Mouse (Mus musculus): ENCODE measurements around the gene Pkdrej. TPM values are rescaled to one million over a fixed set of nuclear protein-coding genes. Genes with fewer than 3 reads are reported as not detected.

Gene Pkdrej
- polyA plus RNA-seq, 1 experiment from 2014 or later, result 0.20 TPM

DNA sequence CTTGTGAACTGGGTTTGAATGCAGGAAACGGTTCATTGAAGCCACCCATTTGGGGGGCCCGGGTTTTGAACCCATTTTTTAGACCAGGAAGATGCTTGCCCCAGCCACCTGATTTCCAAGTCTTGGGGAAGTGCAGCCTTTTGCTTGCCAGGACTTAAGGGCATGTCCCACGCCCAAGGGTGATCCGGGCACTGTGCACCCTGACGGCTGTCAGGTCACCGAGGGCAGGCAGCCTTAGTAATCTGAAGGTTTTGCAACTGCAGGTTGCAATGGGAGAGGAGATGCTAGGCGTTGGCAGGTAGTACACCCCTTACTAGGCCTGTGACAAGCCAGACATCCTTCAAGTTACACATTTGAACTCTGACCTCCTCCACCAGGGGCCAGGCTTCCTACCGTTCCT, 11.1 kb upstream of the Pkdrej start:
- H3K4me1 ChIP-seq (replicated peaks), result peaks cover 7% of the 10 kb centered on the region; the same call in 1 of the 2 replicates
- ATAC-seq, result 0 out of 2 replicates have a peak, but pooled peaks have one; percentile 24
- H3K4me2 ChIP-seq (replicated peaks), result peak overlapping the region; percentile 86
- H3K9ac ChIP-seq, result peak overlapping the region; percentile 59
- H3K4me3 ChIP-seq (replicated peaks), result peak overlapping the region; percentile 55
- no peaks in the 10 kb centered on the region for H3K9me3 ChIP-seq
- H3K27me3 ChIP-seq (replicated peaks), result no peaks in the 10 kb centered on the region
- H3K36me3 ChIP-seq, result no peaks in the 10 kb centered on the region
- WGBS, result 48% methylated on average over 8 of the region's 8 CpGs
- H3K27ac ChIP-seq, result no peak overlapping the region; the same call in 1 of the 2 replicates

GRCm38 (mm10) chr15:85831954-85832590, 10.5 kb upstream of the Pkdrej start, which contains the start of gene Ttc38:
Ttc38 (plus strand) TSS chr15:85832306.
- H3K4me2 ChIP-seq (replicated peaks), result peak within 1 kb of the TSS; percentile 86
- no peak within 1 kb of the TSS; the same call in 1 of the 2 replicates for H3K27ac ChIP-seq
- H3K27me3 ChIP-seq (replicated peaks), result no peaks in the 10 kb centered on the region
- H3K4me1 ChIP-seq (replicated peaks), result peaks cover 7% of the 10 kb centered on the region; the same call in 1 of the 2 replicates
- H3K9me3 ChIP-seq, result no peaks in the 10 kb centered on the region
- peak; percentile 95 for ATAC-seq
- no peaks in the 10 kb centered on the region for H3K36me3 ChIP-seq
- H3K4me3 ChIP-seq (replicated peaks), result peak within 1 kb of the TSS; percentile 55
- under 1% methylated on average over 27 of the region's 27 CpGs for WGBS
- H3K9ac ChIP-seq, result peak within 1 kb of the TSS; percentile 59

DNA sequence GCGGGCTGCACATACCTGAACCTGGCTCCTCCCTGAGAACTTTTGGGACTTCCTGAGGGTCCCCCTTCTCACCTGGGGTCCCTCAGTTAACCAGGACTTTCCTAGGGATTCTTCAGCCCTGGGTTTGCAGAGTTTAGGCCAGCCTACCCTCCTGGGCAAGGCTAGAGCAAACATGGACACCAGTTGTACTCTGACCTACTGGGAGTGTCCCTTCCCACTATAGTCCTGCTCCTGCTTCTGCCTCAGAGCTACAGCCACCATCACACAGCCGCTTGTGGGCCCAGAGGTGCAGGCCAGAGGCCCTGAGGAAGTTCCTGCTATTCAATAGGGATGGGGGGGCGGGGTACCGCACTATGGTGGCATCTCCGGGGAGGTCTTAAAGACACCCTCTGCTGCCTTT, 7.9 kb upstream of the Pkdrej start:
- Histone ChIP-seq H3K27me3 (replicated peaks) (no peaks in the 10 kb centered on the region), H3K4me2 (replicated peaks) (no peak overlapping the region), H3K4me1 (replicated peaks) (peaks cover 7% of the 10 kb centered on the region; the same call in 1 of the 2 replicates), H3K4me3 (replicated peaks) (no peak overlapping the region), H3K9ac (no peak overlapping the region), H3K36me3 (no peaks in the 10 kb centered on the region), H3K9me3 (no peaks in the 10 kb centered on the region), H3K27ac (no peak overlapping the region)
- WGBS, result 70% methylated on average over 5 of the region's 5 CpGs
- peak; percentile 43; the same call in 1 of the 2 replicates for ATAC-seq

- Histone ChIP-seq H3K4me2 (replicated peaks) (no peak overlapping the region), H3K4me1 (replicated peaks) (peaks cover 6% of the 10 kb centered on the region; the same call in 1 of the 2 replicates), H3K9ac (no peak overlapping the region), H3K36me3 (no peaks in the 10 kb centered on the region), H3K9me3 (no peaks in the 10 kb centered on the region), H3K27me3 (replicated peaks) (no peaks in the 10 kb centered on the region), H3K27ac (no peak overlapping the region), H3K4me3 (replicated peaks) (no peak overlapping the region)
- WGBS, result 86% methylated on average over 4 of the region's 4 CpGs
- ATAC-seq, result no peak
Measured at GRCm38 (mm10) chr15:85828071-85828470, 6.5 kb upstream of the Pkdrej start.

GRCm38 (mm10) chr15:85826676-85827075, 5.1 kb upstream of the Pkdrej start:
- 0 out of 2 replicates have a peak, but pooled peaks cover 4% of the 10 kb centered on the region for H3K4me1 ChIP-seq (replicated peaks)
- no peaks in the 10 kb centered on the region for H3K36me3 ChIP-seq
- no peaks in the 10 kb centered on the region for H3K9me3 ChIP-seq
- H3K27ac ChIP-seq, result no peak overlapping the region
- no peak overlapping the region for H3K4me2 ChIP-seq (replicated peaks)
- 48% methylated on average over 5 of the region's 5 CpGs for WGBS
- no peak overlapping the region for H3K9ac ChIP-seq
- ATAC-seq, result no peak
- H3K4me3 ChIP-seq (replicated peaks), result no peak overlapping the region
- no peaks in the 10 kb centered on the region for H3K27me3 ChIP-seq (replicated peaks)

DNA sequence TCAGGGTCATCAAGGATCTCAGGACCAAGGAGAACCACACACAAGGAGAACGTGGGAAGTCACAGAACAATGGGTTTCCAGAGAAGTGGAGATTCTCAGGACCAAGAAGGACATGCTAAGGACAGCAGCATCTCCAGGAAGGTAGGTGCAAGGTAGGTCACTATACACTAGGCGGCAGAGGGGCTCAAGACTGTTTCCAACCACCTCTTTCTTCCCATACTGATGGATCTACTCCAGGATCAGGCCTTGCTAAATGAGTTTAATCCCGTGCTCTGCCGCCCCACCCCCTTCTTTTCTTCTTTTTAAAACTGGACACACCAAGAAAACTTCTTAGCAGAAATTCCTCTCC, 451 bp upstream of the Pkdrej start:
- peaks cover 10% of the 10 kb centered on the region; the same call in 1 of the 2 replicates for H3K4me1 ChIP-seq (replicated peaks)
- no peak overlapping the region for H3K27ac ChIP-seq
- H3K4me3 ChIP-seq (replicated peaks), result peak overlapping the region; percentile 53
- peak overlapping the region; percentile 70 for H3K9ac ChIP-seq
- H3K9me3 ChIP-seq, result no peaks in the 10 kb centered on the region
- H3K27me3 ChIP-seq (replicated peaks), result peaks cover 9% of the 10 kb centered on the region; the same call in 1 of the 2 replicates
- WGBS, result 25% methylated on average over 4 of the region's 4 CpGs
- ATAC-seq, result peak; percentile 88
- peak overlapping the region; percentile 99 for H3K4me2 ChIP-seq (replicated peaks)
- no peaks in the 10 kb centered on the region for H3K36me3 ChIP-seq

GRCm38 (mm10) chr15:85813428-85813827, 8.1 kb downstream of the Pkdrej start:
- H3K27ac ChIP-seq, result no peak overlapping the region
- H3K4me1 ChIP-seq (replicated peaks), result peaks cover 12% of the 10 kb centered on the region
- H3K9me3 ChIP-seq, result no peaks in the 10 kb centered on the region
- no peaks in the 10 kb centered on the region for H3K27me3 ChIP-seq (replicated peaks)
- WGBS, result 59% methylated on average over 10 of the region's 10 CpGs
- no peak overlapping the region for H3K4me2 ChIP-seq (replicated peaks)
- no peaks in the 10 kb centered on the region for H3K36me3 ChIP-seq
- no peak overlapping the region for H3K9ac ChIP-seq
- no peak for ATAC-seq
- H3K4me3 ChIP-seq (replicated peaks), result no peak overlapping the region

DNA sequence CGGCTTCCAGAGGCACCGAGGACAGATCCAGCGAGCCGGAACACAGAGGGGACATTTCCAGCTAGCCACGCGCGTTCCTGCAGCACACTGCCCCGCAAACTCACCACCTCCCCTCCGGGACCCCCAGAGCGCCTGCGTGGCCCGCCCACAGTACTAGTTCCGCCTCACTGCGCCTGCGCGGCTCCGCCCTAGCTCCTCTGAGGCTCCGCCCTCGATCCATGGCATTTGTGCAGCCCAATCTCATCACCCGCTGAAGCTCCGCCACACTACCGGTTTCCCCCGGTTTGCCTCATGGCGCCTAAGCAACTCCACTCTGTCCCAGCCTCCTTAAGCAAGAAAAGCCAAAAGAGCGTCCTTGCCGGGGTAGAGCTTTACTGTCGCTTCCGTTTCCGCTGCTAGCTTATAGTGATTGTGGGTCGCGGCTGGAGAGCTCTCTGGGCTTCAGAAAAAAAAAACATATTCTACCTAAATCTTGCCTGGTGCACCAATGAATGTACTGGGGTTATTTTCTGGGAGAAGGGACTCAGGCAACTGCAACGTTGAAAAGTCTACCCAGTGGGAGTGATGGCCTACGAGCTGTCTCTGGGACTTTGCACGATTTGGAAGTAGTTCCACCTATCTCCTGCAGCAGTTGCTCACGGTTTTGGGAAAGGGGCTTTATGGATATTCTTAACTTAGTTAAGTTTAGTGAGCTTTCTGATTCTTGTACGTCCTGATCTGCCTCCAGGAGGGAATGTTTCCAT, 9.8 kb downstream of the Pkdrej start, which contains the start of gene Cdpf1:
Cdpf1 (minus strand) TSS at position 163 of the 743 bp plus-strand sequence.
- Histone ChIP-seq H3K9ac (peak within 1 kb of the TSS; percentile 83), H3K4me1 (replicated peaks) (peaks cover 12% of the 10 kb centered on the region), H3K27ac (peak within 1 kb of the TSS; percentile 90), H3K4me2 (replicated peaks) (peak within 1 kb of the TSS; percentile 86), H3K9me3 (no peaks in the 10 kb centered on the region), H3K4me3 (replicated peaks) (peak within 1 kb of the TSS; percentile 75), H3K27me3 (replicated peaks) (no peaks in the 10 kb centered on the region), H3K36me3 (no peaks in the 10 kb centered on the region)
- 2% methylated on average over 36 of the region's 36 CpGs for WGBS
- peak; percentile 97 for ATAC-seq

GRCm38 (mm10) chr15:85810806-85811521, 10.6 kb downstream of the Pkdrej start:
- H3K27ac ChIP-seq, result peak overlapping the region; percentile 90
- H3K36me3 ChIP-seq, result no peaks in the 10 kb centered on the region
- H3K4me3 ChIP-seq (replicated peaks), result peak overlapping the region; percentile 75
- peaks cover 12% of the 10 kb centered on the region for H3K4me1 ChIP-seq (replicated peaks)
- peak overlapping the region; percentile 86 for H3K4me2 ChIP-seq (replicated peaks)
- H3K9ac ChIP-seq, result peak overlapping the region; percentile 83
- no peaks in the 10 kb centered on the region for H3K9me3 ChIP-seq
- WGBS, result 2% methylated on average over 36 of the region's 36 CpGs
- peak; percentile 91 for ATAC-seq
- no peaks in the 10 kb centered on the region for H3K27me3 ChIP-seq (replicated peaks)

DNA sequence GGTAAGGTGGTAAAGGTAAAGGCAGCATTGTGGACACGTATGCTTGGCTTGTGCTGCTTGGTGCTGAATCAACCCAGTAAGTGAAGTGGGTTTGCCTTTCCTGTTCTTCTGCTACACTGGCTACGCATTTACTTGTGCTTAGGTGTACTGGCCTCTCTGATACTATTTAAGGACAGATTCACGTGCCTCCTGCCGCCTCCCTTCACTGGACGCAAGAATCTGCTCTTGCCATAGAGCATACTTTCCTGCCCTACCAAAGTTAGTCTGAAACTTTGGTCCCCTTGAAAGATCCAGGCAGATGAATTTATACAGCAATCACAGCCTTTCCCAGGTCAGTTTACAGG, 11.1 kb downstream of the Pkdrej start:
- Histone ChIP-seq H3K27ac (peak overlapping the region; percentile 90; the same call in 1 of the 2 replicates), H3K9me3 (no peaks in the 10 kb centered on the region), H3K4me3 (replicated peaks) (peak overlapping the region; percentile 75), H3K4me2 (replicated peaks) (peak overlapping the region; percentile 86), H3K36me3 (no peaks in the 10 kb centered on the region), H3K9ac (0 out of 2 replicates have a peak overlapping the region, but pooled peaks have one; percentile 83), H3K27me3 (replicated peaks) (no peaks in the 10 kb centered on the region), H3K4me1 (replicated peaks) (peaks cover 12% of the 10 kb centered on the region)
- ATAC-seq, result no peak
- 67% methylated on average over 5 of the region's 5 CpGs for WGBS

DNA sequence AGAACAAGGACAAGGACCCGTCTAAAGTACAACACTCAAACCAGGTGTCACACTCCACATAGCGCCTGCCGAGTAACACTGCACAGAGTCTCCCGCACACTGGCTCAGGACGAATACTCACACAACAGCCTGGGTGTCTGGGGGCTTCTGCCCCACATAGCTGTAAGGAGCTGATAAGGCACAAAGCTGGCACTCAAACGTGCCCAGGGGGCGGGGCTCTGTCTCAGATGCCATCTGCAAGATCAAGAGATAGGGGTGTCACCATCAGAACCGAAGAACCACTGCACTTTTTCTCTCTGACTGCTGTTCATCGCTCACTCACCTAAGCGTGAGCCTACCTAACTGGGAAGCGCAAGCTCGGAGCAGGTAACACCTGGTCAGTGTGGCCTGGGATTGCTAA, 12.4 kb downstream of the Pkdrej start:
- Histone ChIP-seq H3K9me3 (no peaks in the 10 kb centered on the region), H3K36me3 (no peaks in the 10 kb centered on the region), H3K4me2 (replicated peaks) (no peak overlapping the region), H3K27me3 (replicated peaks) (no peaks in the 10 kb centered on the region), H3K4me1 (replicated peaks) (peaks cover 12% of the 10 kb centered on the region), H3K4me3 (replicated peaks) (no peak overlapping the region), H3K9ac (no peak overlapping the region), H3K27ac (no peak overlapping the region)
- ATAC-seq, result no peak
- WGBS, result 87% methylated on average over 12 of the region's 12 CpGs

DNA sequence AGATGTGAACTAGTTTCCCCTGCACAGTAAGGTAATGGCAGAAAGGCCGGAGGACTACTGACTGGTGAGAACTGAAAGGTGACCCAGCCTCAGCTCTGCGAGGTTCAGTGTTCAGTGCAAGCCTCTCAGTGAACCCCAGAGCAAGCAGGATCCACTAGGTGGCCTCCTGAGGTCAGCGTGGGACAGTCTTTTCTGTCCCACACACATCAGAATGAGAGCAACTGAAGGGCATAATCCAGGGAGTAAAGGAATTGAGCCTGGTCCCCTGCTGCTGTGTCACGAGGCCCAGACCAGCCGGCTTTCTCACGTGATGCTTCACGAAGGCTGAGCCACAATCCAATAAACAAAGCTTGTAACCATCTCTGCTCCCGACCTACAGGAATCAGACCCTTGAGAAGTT, 13.1 kb downstream of the Pkdrej start:
- ATAC-seq, result no peak
- no peak overlapping the region for H3K9ac ChIP-seq
- no peaks in the 10 kb centered on the region for H3K36me3 ChIP-seq
- H3K4me3 ChIP-seq (replicated peaks), result no peak overlapping the region
- no peaks in the 10 kb centered on the region for H3K9me3 ChIP-seq
- WGBS, result 63% methylated on average over 8 of the region's 8 CpGs
- no peak overlapping the region for H3K27ac ChIP-seq
- H3K27me3 ChIP-seq (replicated peaks), result no peaks in the 10 kb centered on the region
- H3K4me2 ChIP-seq (replicated peaks), result no peak overlapping the region
- H3K4me1 ChIP-seq (replicated peaks), result peaks cover 12% of the 10 kb centered on the region
